Mouse (Mus musculus) neural tube, embryonic 14.5 days (tissue): ENCODE measurements around the gene Olfr1417. TPM values are rescaled to one million over a fixed set of nuclear protein-coding genes. Genes with fewer than 3 reads are reported as not detected.

Source experiments
- ATAC-seq: fragments of 200-750 bp; cut with Nextera tagmentation; 2 replicates; pipeline ENCODE4 v1.8.0; 2017; ENCODE audit warnings: low read depth, mild to moderate bottlenecking, moderate TSS enrichment, moderate library complexity
- H3K27ac ChIP-seq: fragments of 300-500 bp; sonication (generic); 2 replicates; pipeline ENCODE4 v1.5.1; 2014; ENCODE audit warnings: low read depth, mild to moderate bottlenecking, control low read depth, low read length, moderate library complexity, mixed read lengths
- H3K27me3 ChIP-seq: fragments of 300-500 bp; sonication (generic); 2 replicates; pipeline ENCODE4 v1.6.1; 2014; ENCODE audit warnings: low read length; ENCODE audit not compliant: control insufficient read depth, insufficient read depth
- H3K36me3 ChIP-seq: fragments of 300-500 bp; sonication (generic); 2 replicates; pipeline ENCODE4 v1.6.1; 2014; ENCODE audit warnings: low read length, mixed read lengths; ENCODE audit not compliant: control insufficient read depth, insufficient read depth
- H3K4me1 ChIP-seq: fragments of 300-500 bp; sonication (generic); 2 replicates; pipeline ENCODE4 v1.6.1; 2014; ENCODE audit warnings: low read length; ENCODE audit not compliant: control insufficient read depth, insufficient read depth
- H3K4me2 ChIP-seq: fragments of 300-500 bp; sonication (generic); 2 replicates; pipeline ENCODE4 v1.6.1; 2014; ENCODE audit warnings: mild to moderate bottlenecking, low read depth, low read length, control low read depth
- H3K4me3 ChIP-seq: fragments of 300-500 bp; sonication (generic); 2 replicates; pipeline ENCODE4 v1.5.1; 2014; ENCODE audit warnings: low read depth, low read length, control low read depth, mixed read lengths
- H3K9ac ChIP-seq: fragments of 300-500 bp; sonication (generic); replicated peaks from 2 replicates; pipeline ENCODE4 v1.6.1; 2014; ENCODE audit warnings: low read depth, mild to moderate bottlenecking, control low read depth, low read length, mixed read lengths
- H3K9me3 ChIP-seq: fragments of 300-500 bp; sonication (generic); 2 replicates; pipeline ENCODE4 v1.6.1; 2016; ENCODE audit warnings: low read length; ENCODE audit not compliant: control insufficient read depth
- WGBS: fragments of 180-500 bp; shearing (Covaris S2); extraction: QIAGEN DNeasy Blood & Tissue Kit; methylation state at CpG from one replicate; pipeline ENCODE4 v1.1.7; 2014; 5-methylcytosine and 5-hydroxymethylcytosine counted together
- polyA plus RNA-seq: library from polyadenylated mRNA; unstranded; fragments of >200 nt; fragmentation: Nextera tagmentation; extraction: Ambion mirVana; gene quantifications from 2 replicates; pipeline ENCODE4 v1.2.1, GENCODE M21; 2014

Olfr1417 gene
- polyA plus RNA-seq, 1 experiment from 2014 or later = 0.15 TPM

GRCm38 (mm10) chr19:11804423-11804822 lies 34.6 kb downstream of the Olfr1417 start:
- no peak for ATAC-seq
- no peaks in the 10 kb centered on the region for H3K27me3 ChIP-seq

DNA sequence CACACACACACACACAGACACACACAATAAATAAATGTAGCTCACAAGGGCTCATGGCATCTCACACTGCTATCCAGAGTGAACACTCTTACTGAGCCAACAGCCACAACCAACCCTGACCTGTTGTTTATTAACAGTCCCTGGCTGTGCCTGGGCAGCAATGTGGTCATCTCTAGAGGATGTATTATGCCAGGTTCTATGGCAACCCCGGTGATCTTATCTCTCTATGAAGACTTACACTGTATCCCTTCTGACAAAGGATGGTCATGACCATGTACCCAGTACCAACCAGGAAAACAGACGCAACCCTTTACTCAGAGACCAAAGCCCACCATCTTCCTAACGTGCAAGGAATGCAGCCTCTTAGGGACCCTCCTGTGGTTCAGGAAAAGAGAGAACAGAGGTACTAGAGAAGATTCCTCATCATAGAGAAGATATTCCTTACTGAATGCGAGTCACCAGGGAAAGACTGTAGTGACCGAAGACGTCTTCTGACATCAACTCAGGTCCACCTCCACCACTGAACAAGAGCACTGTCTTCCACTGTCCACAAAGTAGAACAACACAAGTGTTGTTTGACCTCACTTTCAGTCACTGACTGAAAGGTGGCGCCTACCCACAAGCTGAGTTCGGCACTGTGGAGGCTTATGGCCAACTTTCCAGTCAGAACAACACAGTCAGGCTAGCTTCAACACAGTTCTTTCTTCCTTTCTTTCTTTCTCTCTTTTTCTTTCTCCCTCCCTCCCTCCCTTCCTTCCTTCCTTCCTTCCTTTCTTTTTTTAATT lies 38.3 kb downstream of the Olfr1417 start:
- WGBS = 81% methylated on average over 8 of the region's 8 CpGs
- no peak for ATAC-seq
- no peaks in the 10 kb centered on the region for H3K4me1 ChIP-seq
- no peaks in the 10 kb centered on the region for H3K36me3 ChIP-seq
- H3K27ac ChIP-seq = no peak overlapping the region
- no peaks in the 10 kb centered on the region for H3K9me3 ChIP-seq
- no peak overlapping the region for H3K4me3 ChIP-seq
- H3K9ac ChIP-seq = no peak overlapping the region
- H3K27me3 ChIP-seq = no peaks in the 10 kb centered on the region
- H3K4me2 ChIP-seq = no peak overlapping the region

More at GRCm38 (mm10) chr19:11804423-11804822, 34.6 kb downstream of the Olfr1417 start:
- 54% methylated on average over 1 of the region's 1 CpGs for WGBS
- Histone ChIP-seq H3K36me3 (no peaks in the 10 kb centered on the region), H3K4me2 (no peak overlapping the region), H3K9me3 (no peaks in the 10 kb centered on the region), H3K27ac (no peak overlapping the region), H3K4me3 (no peak overlapping the region), H3K4me1 (no peaks in the 10 kb centered on the region), H3K9ac (no peak overlapping the region)

DNA sequence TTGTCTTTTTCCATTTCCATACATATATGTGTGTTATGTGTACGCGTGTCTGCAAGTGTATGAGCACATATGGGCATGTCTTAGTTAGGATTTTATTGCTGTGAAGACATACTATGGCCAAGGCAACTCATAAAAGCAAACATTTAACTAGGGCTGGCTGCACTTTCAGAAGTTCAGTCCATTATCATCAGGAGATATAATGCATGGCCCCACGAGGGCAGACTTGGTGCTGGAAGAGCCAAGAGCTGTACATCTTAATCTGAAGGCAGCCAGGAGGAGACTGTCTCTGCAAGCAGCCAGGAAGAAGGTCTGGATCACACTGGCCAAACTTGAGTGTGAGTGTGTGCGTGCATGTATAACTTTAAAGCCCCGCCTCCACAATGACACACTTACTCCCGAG lies 44.6 kb downstream of the Olfr1417 start:
- Histone ChIP-seq H3K4me3 (no peak overlapping the region), H3K9ac (no peak overlapping the region), H3K27ac (no peak overlapping the region), H3K4me1 (no peaks in the 10 kb centered on the region), H3K36me3 (no peaks in the 10 kb centered on the region), H3K4me2 (no peak overlapping the region), H3K27me3 (no peaks in the 10 kb centered on the region), H3K9me3 (no peaks in the 10 kb centered on the region)
- WGBS = 89% methylated on average over 6 of the region's 6 CpGs
- no peak for ATAC-seq

DNA sequence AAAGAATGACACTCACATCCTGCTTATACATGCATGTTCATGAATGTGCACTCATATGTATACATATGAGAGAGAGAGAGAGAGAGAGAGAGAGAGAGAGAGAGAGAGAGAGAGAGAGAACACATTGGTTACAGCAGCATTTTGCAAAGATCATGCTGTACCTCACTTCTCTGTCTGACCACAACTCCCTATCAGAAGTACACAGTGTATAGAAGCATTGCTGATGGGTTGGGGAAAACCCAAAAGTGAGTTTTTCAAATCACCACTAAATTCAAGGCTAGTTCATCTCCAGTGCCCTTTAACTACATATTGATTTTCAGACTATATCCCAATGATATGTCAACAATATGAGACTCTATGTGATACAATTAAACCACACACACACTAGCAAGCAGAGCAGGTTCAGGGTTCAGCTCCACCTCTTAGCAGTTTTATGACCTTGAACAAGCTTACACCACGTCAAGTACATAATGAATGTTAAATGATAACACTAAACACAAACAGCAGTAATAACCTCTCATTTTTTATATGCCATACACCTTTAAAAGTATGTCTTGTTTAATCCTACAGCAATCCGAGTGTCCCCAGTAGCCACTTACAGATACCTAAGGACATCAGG lies 45.2 kb downstream of the Olfr1417 start:
- Histone ChIP-seq H3K9ac (no peak overlapping the region), H3K27ac (no peak overlapping the region), H3K4me3 (no peak overlapping the region), H3K27me3 (no peaks in the 10 kb centered on the region), H3K4me1 (no peaks in the 10 kb centered on the region), H3K36me3 (no peaks in the 10 kb centered on the region), H3K4me2 (no peak overlapping the region), H3K9me3 (no peaks in the 10 kb centered on the region)
- WGBS = 85% methylated on average over 2 of the region's 2 CpGs
- ATAC-seq = no peak

- Histone ChIP-seq H3K4me3 (no peak overlapping the region), H3K4me2 (no peak overlapping the region), H3K27me3 (no peaks in the 10 kb centered on the region), H3K9ac (no peak overlapping the region), H3K36me3 (no peaks in the 10 kb centered on the region), H3K4me1 (no peaks in the 10 kb centered on the region), H3K9me3 (no peaks in the 10 kb centered on the region), H3K27ac (no peak overlapping the region)
- 61% methylated on average over 5 of the region's 5 CpGs for WGBS
- ATAC-seq = no peak
Observed at GRCm38 (mm10) chr19:11791825-11792224, 47.2 kb downstream of the Olfr1417 start.

- Histone ChIP-seq H3K27ac (no peak overlapping the region), H3K36me3 (no peaks in the 10 kb centered on the region), H3K9ac (no peak overlapping the region), H3K9me3 (no peaks in the 10 kb centered on the region), H3K4me1 (no peaks in the 10 kb centered on the region), H3K4me3 (no peak overlapping the region), H3K4me2 (no peak overlapping the region), H3K27me3 (no peaks in the 10 kb centered on the region)
- no peak for ATAC-seq
- WGBS = 88% methylated on average over 6 of the region's 6 CpGs
Observed at GRCm38 (mm10) chr19:11788876-11789275, 50.1 kb downstream of the Olfr1417 start.

GRCm38 (mm10) chr19:11787826-11788225 lies 51.2 kb downstream of the Olfr1417 start:
- no peak overlapping the region for H3K9ac ChIP-seq
- no peak overlapping the region for H3K4me3 ChIP-seq
- no peak for ATAC-seq
- 95% methylated on average over 6 of the region's 6 CpGs for WGBS
- no peaks in the 10 kb centered on the region for H3K4me1 ChIP-seq
- no peak overlapping the region for H3K27ac ChIP-seq
- no peaks in the 10 kb centered on the region for H3K36me3 ChIP-seq
- no peak overlapping the region for H3K4me2 ChIP-seq
- H3K9me3 ChIP-seq = no peaks in the 10 kb centered on the region
- no peaks in the 10 kb centered on the region for H3K27me3 ChIP-seq

DNA sequence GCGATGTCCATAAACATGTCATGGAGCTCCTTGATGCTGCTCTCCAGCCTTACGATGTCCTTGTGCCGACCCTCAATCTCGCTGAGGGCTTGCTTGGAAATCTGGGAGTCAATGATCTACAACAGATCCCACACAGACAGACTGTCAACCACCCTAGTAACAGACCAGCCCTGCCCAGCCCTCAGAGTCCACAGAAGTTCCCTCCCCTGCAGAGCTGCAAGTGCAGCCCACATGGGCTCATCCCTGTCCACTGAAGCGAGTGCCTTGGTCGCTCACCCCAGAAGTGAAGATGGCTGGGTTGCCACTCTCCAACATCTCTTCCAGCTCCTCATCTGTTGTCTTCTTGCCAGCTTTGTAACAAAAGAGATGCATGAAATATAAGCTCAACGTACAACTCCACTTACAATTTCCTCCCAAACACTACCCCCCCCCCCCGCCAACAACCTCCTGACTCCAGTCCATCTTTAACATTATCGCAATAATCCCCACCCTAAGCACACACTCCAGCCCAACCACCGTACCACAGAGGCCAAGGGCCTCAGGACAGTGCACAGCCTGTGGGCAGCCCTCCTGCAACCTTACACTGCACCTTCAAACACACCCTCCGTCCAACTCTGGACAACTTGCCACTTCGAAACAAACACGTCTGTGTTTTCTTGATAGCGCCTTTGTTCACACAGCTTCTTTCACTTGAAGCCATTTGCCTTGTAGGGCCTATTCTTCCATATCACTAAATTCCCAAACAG lies 53.4 kb downstream of the Olfr1417 start:
- no peaks in the 10 kb centered on the region for H3K4me1 ChIP-seq
- H3K36me3 ChIP-seq = no peaks in the 10 kb centered on the region
- H3K27ac ChIP-seq = no peak overlapping the region
- H3K9ac ChIP-seq = no peak overlapping the region
- no peaks in the 10 kb centered on the region for H3K27me3 ChIP-seq
- 93% methylated on average over 14 of the region's 14 CpGs for WGBS
- H3K4me2 ChIP-seq = no peak overlapping the region
- no peaks in the 10 kb centered on the region for H3K9me3 ChIP-seq
- no peak for ATAC-seq
- H3K4me3 ChIP-seq = no peak overlapping the region
